Mouse (Mus musculus) G1E-ER4 (cell line): ENCODE measurements around the gene Icam2. TPM values are rescaled to one million over a fixed set of nuclear protein-coding genes. Genes with fewer than 3 reads are reported as not detected.

Experiments
- GATA1 ChIP-seq: IDR thresholded peaks from one replicate; pipeline ENCODE4 v1.8.0; 2012; ENCODE audit warnings: low read length, inconsistent platforms
- polyA plus RNA-seq: library from polyadenylated mRNA; stranded (reverse); fragments of >175 nt; gene quantifications from 2 replicates; pipeline ENCODE4 v1.2.3, GENCODE M21; 2012

Gene Icam2
- polyA plus RNA-seq, 1 experiment: 50.5 TPM

GRCm38 (mm10) chr11:106365366-106365765 is 22.5 kb downstream of the Icam2 start, which contains the start of gene Prr29:
TSS of gene Prr29 (plus strand) at chr11:106365472.
- no peak for TF ChIP-seq GATA1

GRCm38 (mm10) chr11:106364712-106365111 is 23.2 kb downstream of the Icam2 start:
- TF ChIP-seq GATA1: no peak

GRCm38 (mm10) chr11:106359350-106359749 is 28.5 kb downstream of the Icam2 start:
- no peak for TF ChIP-seq GATA1

GRCm38 (mm10) chr11:106355382-106356128 is 32.3 kb downstream of the Icam2 start:
- no peak for TF ChIP-seq GATA1

- TF ChIP-seq GATA1: no peak
Observed at GRCm38 (mm10) chr11:106354181-106354580, 33.7 kb downstream of the Icam2 start.

GRCm38 (mm10) chr11:106353188-106353587 is 34.7 kb downstream of the Icam2 start, which contains the start of gene Scn4a:
TSS of gene Scn4a (minus strand) at chr11:106353288.
- TF ChIP-seq GATA1: no peak

GRCm38 (mm10) chr11:106351941-106352340 is 35.9 kb downstream of the Icam2 start:
- TF ChIP-seq GATA1: no peak

GRCm38 (mm10) chr11:106351253-106351652 is 36.6 kb downstream of the Icam2 start:
- TF ChIP-seq GATA1: no peak

GRCm38 (mm10) chr11:106350853-106351252 is 37.0 kb downstream of the Icam2 start:
- TF ChIP-seq GATA1: no peak

GRCm38 (mm10) chr11:106349772-106350171 is 38.1 kb downstream of the Icam2 start:
- no peak for TF ChIP-seq GATA1

- TF ChIP-seq GATA1: no peak
Observed at GRCm38 (mm10) chr11:106344910-106345309, 43.0 kb downstream of the Icam2 start.

GRCm38 (mm10) chr11:106340990-106341520 is 46.8 kb downstream of the Icam2 start:
- TF ChIP-seq GATA1: no peak

- TF ChIP-seq GATA1: no peak
Observed at GRCm38 (mm10) chr11:106338870-106339269, 49.0 kb downstream of the Icam2 start.

- no peak for TF ChIP-seq GATA1
Observed at GRCm38 (mm10) chr11:106338029-106338428, 49.8 kb downstream of the Icam2 start.

GRCm38 (mm10) chr11:106334066-106334465 is 53.8 kb downstream of the Icam2 start:
- no peak for TF ChIP-seq GATA1

GRCm38 (mm10) chr11:106332458-106332857 is 55.4 kb downstream of the Icam2 start:
- no peak for TF ChIP-seq GATA1

- no peak for TF ChIP-seq GATA1
Observed at GRCm38 (mm10) chr11:106329682-106330081, 58.2 kb downstream of the Icam2 start.
